Mouse (Mus musculus) frontal cortex, adult (tissue): ENCODE results near the gene Slc25a21.

Experiments
- ATAC-seq: cut with Nextera tagmentation; 2 replicates; pipeline ENCODE4 v1.9.2; 2017; ENCODE audit warnings: mild to moderate bottlenecking, moderate library complexity, mixed read lengths; ENCODE audit not compliant: low TSS enrichment

Gene Slc25a21

GRCm38 (mm10) chr12:57016845-57017244, 180.4 kb downstream of the Slc25a21 start:
- no peak for ATAC-seq

- no peak for ATAC-seq
Measured at GRCm38 (mm10) chr12:57016324-57016723, 180.9 kb downstream of the Slc25a21 start.

GRCm38 (mm10) chr12:57009010-57009409, 188.3 kb downstream of the Slc25a21 start:
- no peak for ATAC-seq

GRCm38 (mm10) chr12:56986049-56986448, 211.2 kb downstream of the Slc25a21 start:
- ATAC-seq: no peak

- no peak for ATAC-seq
Measured at GRCm38 (mm10) chr12:56982066-56982626, 215.1 kb downstream of the Slc25a21 start.

GRCm38 (mm10) chr12:56975256-56975655, 222.0 kb downstream of the Slc25a21 start:
- ATAC-seq: peak; percentile 73

- ATAC-seq: no peak
Measured at GRCm38 (mm10) chr12:56963236-56963635, 234.0 kb downstream of the Slc25a21 start.

- ATAC-seq: no peak
Measured at GRCm38 (mm10) chr12:56959230-56960051, 237.8 kb downstream of the Slc25a21 start.

GRCm38 (mm10) chr12:56958244-56958643, 239.0 kb downstream of the Slc25a21 start:
- ATAC-seq: no peak

- no peak for ATAC-seq
Measured at GRCm38 (mm10) chr12:56951749-56952657, 245.3 kb downstream of the Slc25a21 start.

GRCm38 (mm10) chr12:56944265-56944664, 253.0 kb downstream of the Slc25a21 start:
- ATAC-seq: no peak

- ATAC-seq: no peak
Measured at GRCm38 (mm10) chr12:56940861-56941260, 256.4 kb downstream of the Slc25a21 start.

GRCm38 (mm10) chr12:56918145-56918544, 279.1 kb downstream of the Slc25a21 start:
- no peak for ATAC-seq

GRCm38 (mm10) chr12:56906476-56906875, 290.8 kb downstream of the Slc25a21 start:
- ATAC-seq: no peak

- ATAC-seq: no peak
Measured at GRCm38 (mm10) chr12:56905652-56906305, 291.5 kb downstream of the Slc25a21 start.

GRCm38 (mm10) chr12:56905222-56905621, 292.1 kb downstream of the Slc25a21 start:
- no peak for ATAC-seq

GRCm38 (mm10) chr12:56902774-56903456, 294.4 kb downstream of the Slc25a21 start:
- ATAC-seq: no peak

- ATAC-seq: no peak
Measured at GRCm38 (mm10) chr12:56897976-56898375, 299.3 kb downstream of the Slc25a21 start.

GRCm38 (mm10) chr12:56897221-56897937, 299.9 kb downstream of the Slc25a21 start:
- ATAC-seq: no peak

- no peak for ATAC-seq
Measured at GRCm38 (mm10) chr12:56894963-56895362, 302.3 kb downstream of the Slc25a21 start.
